20 mouse cellular contexts compared by ENCODE assay signal in the genomic region with DNA sequence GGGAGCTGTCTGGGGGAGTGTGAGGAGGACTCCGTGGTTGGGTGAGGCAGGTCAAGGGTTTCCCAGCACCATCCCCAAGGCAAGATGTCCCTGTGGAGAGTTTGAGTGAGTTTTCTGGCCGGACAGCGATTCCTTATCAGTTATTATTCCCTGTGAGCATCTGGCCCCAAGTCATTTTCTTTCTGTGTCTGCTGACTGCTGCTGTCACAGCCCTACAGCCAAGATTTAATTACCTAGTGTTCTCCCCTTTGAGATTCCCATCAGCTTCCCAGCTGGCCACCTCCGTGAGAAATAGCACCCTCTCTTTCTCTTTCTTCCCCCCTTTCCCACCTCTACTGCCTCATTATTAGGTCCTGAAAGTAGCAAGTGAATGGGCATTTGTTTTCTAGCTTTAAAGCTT.
DNase-seq lines count a peak whose midpoint lies in the region; ATAC-seq and TF ChIP-seq lines count a peak whose summit lies in the region.
"Had no signal": no experiment of that assay in that cellular context is flagged by ENCODE, and none has a peak within 500 bp of the region (broad histone marks: within the 10 kb centered on the region; RNA-seq: fewer than 3 reads in every experiment).

No protein-coding gene starts in this region.

- WGBS in hindbrain, embryonic 11.5 days = 21% methylated on average over 4 of the region's 4 CpGs
- 6% methylated on average over 4 of the region's 4 CpGs for WGBS in hindbrain, postnatal 0 days
- 4% methylated on average over 4 of the region's 4 CpGs for WGBS in neural tube, embryonic 12.5 days
- 3% methylated on average over 4 of the region's 4 CpGs for WGBS in forebrain, postnatal 0 days
- 15% methylated on average over 4 of the region's 4 CpGs for WGBS in stomach, postnatal 0 days

- 0 out of 2 replicates have a peak overlapping the region, but pooled peaks have one; percentile 19 for H3K27ac ChIP-seq in hindbrain, embryonic 11.5 days (ENCODE audit: low read depth, low read length)
- no peak overlapping the region for H3K27ac ChIP-seq in hindbrain, postnatal 0 days
- H3K27ac ChIP-seq in neural tube, embryonic 12.5 days = 0 out of 2 replicates have a peak overlapping the region, but pooled peaks have one; percentile 42
- H3K27ac ChIP-seq in forebrain, postnatal 0 days (ENCODE audit: low read depth, low read length) = no peak overlapping the region
- no peak overlapping the region for H3K27ac ChIP-seq in stomach, postnatal 0 days (replicated peaks)
- H3K27ac ChIP-seq: intestine, embryonic 15.5 days had no signal

- no peak for TF ChIP-seq CTCF in hindbrain, postnatal 0 days (IDR thresholded peaks at IDR 0.05; ENCODE audit: low read depth)
- no peak for TF ChIP-seq CTCF in forebrain, postnatal 0 days (IDR thresholded peaks at IDR 0.05; ENCODE audit: low read depth)
- no peak for TF ChIP-seq CTCF in stomach, postnatal 0 days (IDR thresholded peaks at IDR 0.05; ENCODE audit: low read depth)

- H3K36me3 ChIP-seq in hindbrain, embryonic 11.5 days (ENCODE audit: control insufficient read depth, insufficient read depth, low read length) = no peaks in the 10 kb centered on the region
- H3K36me3 ChIP-seq in hindbrain, postnatal 0 days (ENCODE audit: insufficient read depth, low read length) = no peaks in the 10 kb centered on the region
- no peaks in the 10 kb centered on the region for H3K36me3 ChIP-seq in neural tube, embryonic 12.5 days
- no peaks in the 10 kb centered on the region for H3K36me3 ChIP-seq in forebrain, postnatal 0 days (ENCODE audit: insufficient read depth)
- no peaks in the 10 kb centered on the region for H3K36me3 ChIP-seq in stomach, postnatal 0 days (ENCODE audit: control insufficient read depth, insufficient read depth, low read length)
- H3K36me3 ChIP-seq: heart, embryonic 10.5 days; intestine, embryonic 15.5 days had no signal

- no peak overlapping the region for H3K9ac ChIP-seq in hindbrain, embryonic 11.5 days (ENCODE audit: low read depth, low read length)
- no peak overlapping the region for H3K9ac ChIP-seq in hindbrain, postnatal 0 days (replicated peaks; ENCODE audit: low read length)
- no peak overlapping the region for H3K9ac ChIP-seq in neural tube, embryonic 12.5 days
- H3K9ac ChIP-seq in forebrain, postnatal 0 days = no peak overlapping the region
- no peak overlapping the region for H3K9ac ChIP-seq in stomach, postnatal 0 days (ENCODE audit: low read length)
- H3K9ac ChIP-seq: intestine, embryonic 15.5 days had no signal

- H3K4me1 ChIP-seq in hindbrain, embryonic 11.5 days (replicated peaks; ENCODE audit: control insufficient read depth, insufficient read depth, low read length) = no peaks in the 10 kb centered on the region
- peaks cover 6% of the 10 kb centered on the region for H3K4me1 ChIP-seq in hindbrain, postnatal 0 days (ENCODE audit: insufficient read depth, low read length)
- 0 out of 2 replicates have a peak, but pooled peaks cover 6% of the 10 kb centered on the region for H3K4me1 ChIP-seq in neural tube, embryonic 12.5 days
- no peaks in the 10 kb centered on the region for H3K4me1 ChIP-seq in forebrain, postnatal 0 days (ENCODE audit: insufficient read depth)
- no peaks in the 10 kb centered on the region for H3K4me1 ChIP-seq in stomach, postnatal 0 days (replicated peaks; ENCODE audit: control insufficient read depth, insufficient read depth)
- H3K4me1 ChIP-seq: intestine, embryonic 15.5 days had no signal

- H3K27me3 ChIP-seq in hindbrain, embryonic 11.5 days (ENCODE audit: control insufficient read depth, insufficient read depth, low read length) = no peaks in the 10 kb centered on the region
- H3K27me3 ChIP-seq in hindbrain, postnatal 0 days (ENCODE audit: insufficient read depth, low read length) = no peaks in the 10 kb centered on the region
- no peaks in the 10 kb centered on the region for H3K27me3 ChIP-seq in neural tube, embryonic 12.5 days (replicated peaks)
- no peaks in the 10 kb centered on the region for H3K27me3 ChIP-seq in forebrain, postnatal 0 days (ENCODE audit: insufficient read depth, low read length)
- H3K27me3 ChIP-seq in stomach, postnatal 0 days (ENCODE audit: control insufficient read depth, insufficient read depth, low read length) = no peaks in the 10 kb centered on the region
- H3K27me3 ChIP-seq: intestine, embryonic 15.5 days had no signal

- no peaks in the 10 kb centered on the region for H3K9me3 ChIP-seq in hindbrain, embryonic 11.5 days (ENCODE audit: control insufficient read depth, low read length)
- no peaks in the 10 kb centered on the region for H3K9me3 ChIP-seq in hindbrain, postnatal 0 days (ENCODE audit: low read length)
- no peaks in the 10 kb centered on the region for H3K9me3 ChIP-seq in neural tube, embryonic 12.5 days
- no peaks in the 10 kb centered on the region for H3K9me3 ChIP-seq in forebrain, postnatal 0 days (ENCODE audit: low read length)
- H3K9me3 ChIP-seq in stomach, postnatal 0 days (ENCODE audit: control insufficient read depth, low read length) = no peaks in the 10 kb centered on the region
- H3K9me3 ChIP-seq: heart, embryonic 10.5 days; intestine, embryonic 15.5 days had no signal

- no peak overlapping the region for H3K4me2 ChIP-seq in hindbrain, embryonic 11.5 days (replicated peaks; ENCODE audit: low read depth, low read length)
- H3K4me2 ChIP-seq in hindbrain, postnatal 0 days (ENCODE audit: low read depth, low read length) = no peak overlapping the region
- no peak overlapping the region for H3K4me2 ChIP-seq in neural tube, embryonic 12.5 days (replicated peaks)
- no peak overlapping the region for H3K4me2 ChIP-seq in forebrain, postnatal 0 days (ENCODE audit: low read depth)
- H3K4me2 ChIP-seq in stomach, postnatal 0 days (replicated peaks; ENCODE audit: low read depth) = no peak overlapping the region
- H3K4me2 ChIP-seq: intestine, embryonic 15.5 days had no signal

- no peak for TF ChIP-seq EP300 in stomach, postnatal 0 days (optimal IDR thresholded peaks at IDR 0.05)

- ATAC-seq in hindbrain, embryonic 11.5 days (ENCODE audit: low FRiP score) = no peak
- ATAC-seq in hindbrain, postnatal 0 days = no peak
- ATAC-seq in neural tube, embryonic 12.5 days (ENCODE audit: low FRiP score, low read depth) = no peak
- ATAC-seq in forebrain, postnatal 0 days = no peak
- no peak for ATAC-seq in stomach, postnatal 0 days (ENCODE audit: low FRiP score, low TSS enrichment)
- ATAC-seq: intestine, embryonic 15.5 days had no signal

- H3K4me3 ChIP-seq in hindbrain, embryonic 11.5 days (ENCODE audit: low read depth, low read length) = no peak overlapping the region
- H3K4me3 ChIP-seq in hindbrain, postnatal 0 days (ENCODE audit: low read length) = no peak overlapping the region
- no peak overlapping the region for H3K4me3 ChIP-seq in neural tube, embryonic 12.5 days
- no peak overlapping the region for H3K4me3 ChIP-seq in forebrain, postnatal 0 days (ENCODE audit: low read depth, low read length)
- H3K4me3 ChIP-seq in stomach, postnatal 0 days (ENCODE audit: low read depth, low read length) = no peak overlapping the region
- H3K4me3 ChIP-seq: erythroblast, embryonic 14.5 days; heart, embryonic 10.5 days; intestine, embryonic 15.5 days had no signal

- no peak for DNase-seq in hindbrain, embryonic 11.5 days (ENCODE audit: low spot score)
- DNase-seq in hindbrain, postnatal 0 days (ENCODE audit: low spot score) = no peak
- no peak for DNase-seq in neural tube, embryonic 10.5 days (ENCODE audit: extremely low spot score, low spot score)
- peak; percentile 24 for DNase-seq in forebrain, postnatal 0 days
- DNase-seq in retina, postnatal 1 day = peak; percentile 11
- no peak for DNase-seq in stomach, postnatal 0 days (ENCODE audit: low spot score)
- DNase-seq in right cerebral cortex, postnatal 4 days = no peak
- DNase-seq: adrenal gland, postnatal 14 days; cerebellum, adult 18-20 months; cerebellum, postnatal 36 days; gastrocnemius, postnatal 36 days; kidney, postnatal 25 days; layer of hippocampus, adult 9-11 months; lung, adult 18-20 months; lung, postnatal 36 days; thymus, adult 18-20 months had no signal

Comparison
In these comparisons a context has a peak if more than half of its experiments do, and no peak if none do; other contexts are left out.
1. H3K27ac ChIP-seq: peak in hindbrain, embryonic 11.5 days (single experiment) and neural tube, embryonic 12.5 days (single experiment); none in hindbrain, postnatal 0 days (single experiment), forebrain, postnatal 0 days (single experiment) and stomach, postnatal 0 days (single experiment).
2. DNase-seq: peak in forebrain, postnatal 0 days (single experiment) and retina, postnatal 1 day (single experiment); none in hindbrain, embryonic 11.5 days (single experiment), hindbrain, postnatal 0 days (single experiment), neural tube, embryonic 10.5 days (single experiment), stomach, postnatal 0 days (single experiment) and right cerebral cortex, postnatal 4 days (single experiment).